Mouse (Mus musculus) spleen, postnatal 0 days (tissue): ENCODE results near the gene Ppan. TPM values are rescaled to one million over a fixed set of nuclear protein-coding genes. Genes with fewer than 3 reads are reported as not detected.

Experiments
- polyA plus RNA-seq: library from polyadenylated mRNA; unstranded; fragments of >200 nt; fragmentation: Nextera tagmentation; extraction: Ambion mirVana; gene quantifications from 2 replicates; pipeline ENCODE4 v1.2.1, GENCODE M21; 2015

Gene Ppan
- 65.4 and 72.3 TPM in 2 replicates for polyA plus RNA-seq

DNA sequence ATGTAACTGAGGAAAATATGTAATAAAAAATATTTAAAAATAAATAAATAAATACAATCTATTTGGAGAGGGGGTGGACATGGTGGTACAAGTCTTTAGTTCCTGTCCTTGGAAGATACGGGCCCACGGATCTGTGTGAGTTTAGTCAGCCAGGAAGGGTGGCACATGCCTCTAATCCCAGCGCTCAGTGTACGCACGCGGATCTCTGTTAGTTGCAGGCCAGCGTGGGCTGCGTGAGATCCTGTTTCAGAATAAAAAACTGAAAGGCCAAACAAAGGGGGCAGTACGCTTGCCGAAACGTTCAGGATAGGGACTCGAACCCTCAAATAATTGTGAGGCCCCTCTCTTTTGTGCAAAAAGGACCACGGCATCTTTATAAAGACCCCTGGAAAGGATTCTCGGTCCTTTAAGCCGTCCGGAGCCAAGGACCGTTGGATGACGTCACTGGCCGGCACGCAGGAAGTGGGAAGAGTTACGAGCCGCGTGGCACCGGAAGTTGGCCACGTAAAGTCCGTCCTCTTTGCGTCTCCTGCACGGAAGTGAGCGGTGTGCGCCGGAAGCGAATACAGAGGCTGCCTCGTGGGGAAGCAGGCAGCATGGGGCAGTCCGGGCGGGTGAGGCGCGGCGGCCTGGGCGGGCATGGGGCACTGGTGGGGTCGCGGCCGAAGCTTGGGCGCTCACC is at the start of gene Ppan:
Gene Ppan (plus strand): TSS at position 472 of the 682 bp plus-strand sequence.

DNA sequence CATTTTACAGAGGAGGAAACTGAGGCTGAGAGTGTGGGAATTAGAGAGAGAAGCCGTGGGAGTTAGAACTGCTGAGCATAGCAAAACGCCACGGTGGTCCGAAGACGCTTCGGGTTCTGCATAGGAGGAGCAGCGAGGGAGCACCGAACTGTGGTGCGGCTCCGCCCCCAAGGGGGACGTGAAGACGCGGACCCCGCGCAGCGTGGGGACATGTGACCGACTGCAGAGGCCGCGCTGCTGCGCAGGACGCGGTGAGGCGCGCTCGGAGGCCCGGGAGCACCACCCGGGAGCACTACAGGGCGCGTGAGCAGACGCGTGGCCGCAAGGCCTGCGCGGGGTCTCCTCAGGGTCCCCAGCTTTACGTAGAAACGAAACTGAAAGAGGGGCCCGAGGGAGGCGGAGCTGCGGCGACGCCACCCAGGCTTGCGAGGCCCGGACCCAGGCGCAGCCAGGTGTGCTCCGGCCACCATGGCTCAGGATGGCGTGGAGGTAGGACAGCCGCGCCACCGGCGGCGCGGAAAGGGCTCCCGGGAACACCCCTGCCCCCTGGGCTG is 19.4 kb upstream of the Ppan start, which contains the start of gene A230050P20Rik:
Gene A230050P20Rik (plus strand): TSS at position 195 of the 554 bp plus-strand sequence.

DNA sequence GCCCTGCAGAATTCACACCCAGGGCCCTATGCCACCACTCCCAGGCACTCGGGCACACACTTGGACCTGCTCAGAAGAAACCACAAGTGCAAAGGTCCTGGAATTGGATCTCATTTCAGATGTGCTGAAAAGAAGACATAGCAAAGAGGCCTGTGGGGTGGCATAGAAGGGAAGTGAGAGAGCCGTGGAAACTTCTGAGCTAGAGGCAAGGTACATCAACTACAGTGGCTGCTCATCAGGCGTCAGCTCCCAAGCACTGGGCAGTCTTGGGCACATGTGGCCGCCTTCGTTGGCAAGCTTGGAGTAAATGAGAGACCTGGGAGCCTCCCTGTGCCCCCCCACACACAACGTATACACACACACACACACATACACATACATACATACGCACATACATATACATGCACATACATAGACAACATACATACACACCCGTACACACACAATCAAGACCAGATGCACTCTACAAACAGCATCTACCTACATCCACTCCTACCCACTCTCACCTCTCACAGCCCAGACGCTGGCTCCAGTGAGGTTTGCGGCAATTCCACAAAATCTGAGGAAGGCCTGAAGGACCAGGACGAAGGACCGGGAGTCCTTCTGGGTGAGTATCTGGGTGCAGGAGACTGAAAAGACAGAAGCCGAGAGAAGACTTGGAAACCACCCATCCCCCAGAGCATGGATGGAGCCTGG is 8.7 kb upstream of the Ppan start, which contains the start of gene Angptl6:
Gene Angptl6 (minus strand): TSS at position 631 of the 696 bp plus-strand sequence.

DNA sequence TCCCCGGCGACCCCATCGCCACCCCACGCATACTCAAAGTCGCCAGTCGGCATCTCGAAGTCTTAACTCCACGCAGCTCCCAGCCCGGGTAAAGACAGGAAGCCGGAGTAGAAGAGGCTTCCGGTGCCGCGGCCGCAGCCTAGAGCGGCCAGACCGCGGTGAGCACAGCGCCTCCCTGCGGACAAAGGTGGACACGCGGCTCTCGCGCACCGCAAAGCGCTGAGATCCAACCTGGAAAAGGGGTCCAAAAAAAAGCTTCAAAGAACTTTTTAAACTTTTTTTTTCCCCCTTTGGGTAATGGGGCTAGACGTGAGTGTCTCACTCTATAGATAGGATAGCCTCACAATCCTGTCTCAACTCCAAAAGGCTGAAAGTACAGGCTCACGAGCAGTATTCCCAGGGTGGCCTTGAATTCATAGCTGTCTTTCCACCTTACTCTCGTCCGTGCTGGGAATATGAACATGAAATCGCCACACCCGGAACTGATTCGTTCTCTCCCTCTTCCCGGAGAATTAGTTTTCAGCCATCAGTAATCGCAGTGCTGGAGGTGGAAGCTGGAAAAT is 10.6 kb downstream of the Ppan start, which contains the start of gene Eif3g:
Gene Eif3g (minus strand): TSS at position 113 of the 563 bp plus-strand sequence.

Other genes starting within 250 kb of the Ppan start
- gene Ubl5, start 245.3 kb upstream of the Ppan start, polyA plus RNA-seq: 383 and 405 TPM in 2 replicates
- 8.8 and 10.0 TPM in 2 replicates for gene Fbxl12, start 243.4 kb upstream of the Ppan start, polyA plus RNA-seq
- gene Pin1, start 236.1 kb upstream of the Ppan start, polyA plus RNA-seq: 27.8 and 29.7 TPM in 2 replicates
- 0.12 and 0.34 TPM in 2 replicates for gene Olfm2, start 141.8 kb upstream of the Ppan start, polyA plus RNA-seq
- 1.2 and 1.6 TPM in 2 replicates for gene Col5a3, start 73.1 kb upstream of the Ppan start, polyA plus RNA-seq
- not detected in 2 replicates for gene Rdh8, start 69.7 kb upstream of the Ppan start, polyA plus RNA-seq
- 11.0 and 14.0 TPM in 2 replicates for gene A230050P20Rik, start 19.5 kb upstream of the Ppan start, polyA plus RNA-seq
- gene Angptl6, start 8.4 kb upstream of the Ppan start, polyA plus RNA-seq: 1.3 and 1.5 TPM in 2 replicates
- gene Eif3g, start 10.4 kb downstream of the Ppan start, polyA plus RNA-seq: 198 and 211 TPM in 2 replicates
- gene Dnmt1, start 71.7 kb downstream of the Ppan start, polyA plus RNA-seq: 63.9 and 66.7 TPM in 2 replicates
- 6.7 and 8.2 TPM in 2 replicates for gene S1pr2, start 88.6 kb downstream of the Ppan start, polyA plus RNA-seq
- 77.0 and 79.0 TPM in 2 replicates for gene Mrpl4, start 114.6 kb downstream of the Ppan start, polyA plus RNA-seq
- gene Icam1, start 127.8 kb downstream of the Ppan start, polyA plus RNA-seq: 10.4 and 13.8 TPM in 2 replicates
- gene Icam4, start 141.2 kb downstream of the Ppan start, polyA plus RNA-seq: 111 and 139 TPM in 2 replicates
- gene Icam5, start 143.9 kb downstream of the Ppan start, polyA plus RNA-seq: 0.27 and 0.35 TPM in 2 replicates
- gene Zglp1, start 178.9 kb downstream of the Ppan start, polyA plus RNA-seq: 0.26 and 0.67 TPM in 2 replicates
- gene Gm49373, start 184.9 kb downstream of the Ppan start, polyA plus RNA-seq: 0.17 and 0.23 TPM in 2 replicates
- gene Fdx1l, start 185.4 kb downstream of the Ppan start, polyA plus RNA-seq: 41.2 and 44.7 TPM in 2 replicates
- 0.86 and 1.1 TPM in 2 replicates for gene Gm38431, start 203.8 kb downstream of the Ppan start, polyA plus RNA-seq
- 20.1 and 20.8 TPM in 2 replicates for gene Raver1, start 203.8 kb downstream of the Ppan start, polyA plus RNA-seq
- 9.7 and 12.2 TPM in 2 replicates for gene Tyk2, start 243.1 kb downstream of the Ppan start, polyA plus RNA-seq